Mouse (Mus musculus) mature B cell (primary cell): ENCODE data around the gene Tmc2.

Source experiments
- in situ Hi-C: fragments of 300-500 bp; cut with MboI; formaldehyde crosslinking; loops from 2 replicates; pipeline ENCODE4 v1.14.3; 2019

Gene Tmc2

GRCm38 (mm10) chr2:130256762-130257161 is 61.8 kb downstream of the Tmc2 start:
- in situ Hi-C loops = no loop called here

GRCm38 (mm10) chr2:130260822-130261221 is 65.8 kb downstream of the Tmc2 start:
- in situ Hi-C loops = no loop called here

- in situ Hi-C loops = no loop called here
Observed at GRCm38 (mm10) chr2:130261914-130262313, 66.9 kb downstream of the Tmc2 start.

- in situ Hi-C loops = no loop called here
Observed at GRCm38 (mm10) chr2:130262398-130262797, 67.4 kb downstream of the Tmc2 start.

- in situ Hi-C loops = no loop called here
Observed at GRCm38 (mm10) chr2:130265520-130265919, 70.5 kb downstream of the Tmc2 start.

- in situ Hi-C loops = no loop called here
Observed at GRCm38 (mm10) chr2:130268074-130268473, 73.1 kb downstream of the Tmc2 start.

- in situ Hi-C loops = no loop called here
Observed at GRCm38 (mm10) chr2:130273732-130274131, 78.7 kb downstream of the Tmc2 start.

GRCm38 (mm10) chr2:130274149-130274861 is 79.3 kb downstream of the Tmc2 start, which contains the start of gene Nop56:
Gene Nop56 (plus strand): TSS chr2:130274430.
- in situ Hi-C loops = no loop called here

GRCm38 (mm10) chr2:130274862-130275261 is 79.9 kb downstream of the Tmc2 start:
- in situ Hi-C loops = loop anchor here (25.0 kb wide), 1 partner anchor 387 kb away; the partner anchor contains the start of genes Ddrgk1 and Itpa

- in situ Hi-C loops = loop anchor here (25.0 kb wide), 1 partner anchor 387 kb away; the partner anchor contains the start of genes Ddrgk1 and Itpa
Observed at GRCm38 (mm10) chr2:130275649-130276048, 80.7 kb downstream of the Tmc2 start.

- in situ Hi-C loops = loop anchor here (10.0 to 25.0 kb wide), 2 partner anchors 135 to 383 kb away; partner anchors contain the start of genes Ddrgk1 and Itpa
Observed at GRCm38 (mm10) chr2:130279600-130280091, 84.7 kb downstream of the Tmc2 start.

- in situ Hi-C loops = loop anchor here (10.0 to 25.0 kb wide), 2 partner anchors 135 to 382 kb away; partner anchors contain the start of genes Ddrgk1 and Itpa
Observed at GRCm38 (mm10) chr2:130280224-130280623, 85.2 kb downstream of the Tmc2 start.

- in situ Hi-C loops = loop anchor here (10.0 to 25.0 kb wide), 2 partner anchors 134 to 381 kb away; partner anchors contain the start of genes Ddrgk1 and Itpa
Observed at GRCm38 (mm10) chr2:130280818-130281217, 85.8 kb downstream of the Tmc2 start.

- in situ Hi-C loops = loop anchor here (10.0 to 25.0 kb wide), 2 partner anchors 131 to 378 kb away; partner anchors contain the start of genes Ddrgk1 and Itpa
Observed at GRCm38 (mm10) chr2:130283854-130284654, 89.1 kb downstream of the Tmc2 start, which contains the start of gene Idh3b. Gene Idh3b (minus strand): TSS chr2:130284547.

GRCm38 (mm10) chr2:130289086-130289485 is 94.1 kb downstream of the Tmc2 start:
- in situ Hi-C loops = loop anchor here (10.0 to 25.0 kb wide), 2 partner anchors 126 to 373 kb away; partner anchors contain the start of genes Ddrgk1 and Itpa

- in situ Hi-C loops = loop anchor here (25.0 kb wide), 1 partner anchor 371 kb away; the partner anchor contains the start of genes Ddrgk1 and Itpa
Observed at GRCm38 (mm10) chr2:130291434-130291833, 96.4 kb downstream of the Tmc2 start.

GRCm38 (mm10) chr2:130293009-130293408 is 98.0 kb downstream of the Tmc2 start:
- in situ Hi-C loops = loop anchor here (25.0 kb wide), 1 partner anchor 369 kb away; the partner anchor contains the start of genes Ddrgk1 and Itpa

GRCm38 (mm10) chr2:130293486-130293885 is 98.5 kb downstream of the Tmc2 start:
- in situ Hi-C loops = loop anchor here (25.0 kb wide), 1 partner anchor 369 kb away; the partner anchor contains the start of genes Ddrgk1 and Itpa

GRCm38 (mm10) chr2:130294218-130294935 is 99.4 kb downstream of the Tmc2 start:
- in situ Hi-C loops = loop anchor here (25.0 kb wide), 1 partner anchor 368 kb away; the partner anchor contains the start of genes Ddrgk1 and Itpa

- in situ Hi-C loops = loop anchor here (25.0 kb wide), 1 partner anchor 367 kb away; the partner anchor contains the start of genes Ddrgk1 and Itpa
Observed at GRCm38 (mm10) chr2:130294936-130295277, 99.9 kb downstream of the Tmc2 start, which contains the start of gene Ebf4. Gene Ebf4 (plus strand): TSS chr2:130295169.
